In the genomic region with DNA sequence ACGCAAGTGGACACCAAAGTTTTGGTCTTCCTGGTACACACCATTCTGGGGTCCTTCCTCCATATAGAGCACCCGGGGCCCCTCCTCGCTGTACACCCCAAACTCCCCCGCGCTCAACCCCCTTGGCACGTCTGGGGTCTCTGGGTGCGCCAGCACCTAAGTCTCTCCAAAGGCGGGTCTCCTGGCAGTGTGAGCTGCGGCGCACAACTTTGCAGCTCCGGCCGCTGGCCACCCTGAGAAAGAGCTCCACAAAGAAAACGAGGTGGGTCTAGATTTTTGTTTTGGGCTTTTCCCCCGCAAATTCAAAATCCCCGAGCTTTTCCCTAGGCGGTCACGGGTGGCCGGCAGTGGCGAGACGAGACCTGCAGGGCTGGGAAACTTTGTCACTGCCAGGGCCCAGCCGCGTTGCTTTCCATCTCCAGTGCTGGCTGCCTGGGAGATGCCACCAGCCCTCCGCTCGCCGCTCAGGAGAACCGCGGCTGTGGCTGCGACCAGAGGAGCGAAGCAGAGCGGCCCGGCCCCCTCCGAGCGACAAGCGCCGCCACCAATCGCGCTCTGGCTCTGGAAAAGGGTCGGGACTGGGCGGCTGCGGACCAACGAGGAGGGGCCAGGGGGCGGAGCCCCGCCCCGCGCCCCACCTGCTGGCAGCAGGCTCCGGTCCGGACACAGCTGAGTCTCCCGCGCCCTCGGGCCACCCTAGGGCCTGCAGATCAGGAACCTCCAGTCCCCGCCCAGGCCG, we compare ENCODE assay signal across 8 mouse cellular contexts. TPM values are rescaled to one million over a fixed set of nuclear protein-coding genes. Genes with fewer than 3 reads are reported as not detected.
A peak's percentile ranks its signal among the peaks of the same experiment; 100 is the strongest.
DNase-seq lines count a peak whose midpoint lies in the region; ATAC-seq and TF ChIP-seq lines count a peak whose summit lies in the region.

Gene Galnt18, minus strand, starts transcription at position 474 of the 739 bp plus-strand sequence.

- H3K27ac ChIP-seq in hindbrain, embryonic 11.5 days (ENCODE audit: low read depth, low read length) = no peak within 1 kb of the TSS

- peak within 1 kb of the TSS; percentile 98 for H3K4me2 ChIP-seq in hindbrain, embryonic 11.5 days (replicated peaks; ENCODE audit: low read depth, low read length)

- TF ChIP-seq POLR2A in lung, adult 2 months (IDR thresholded peaks at IDR 0.05; ENCODE audit: borderline replicate concordance, extremely low read depth, low read depth, low read length) = peak; percentile 91

- peak within 1 kb of the TSS; percentile 44 for H3K9ac ChIP-seq in hindbrain, embryonic 11.5 days (ENCODE audit: low read depth, low read length)

- under 1% methylated on average over 52 of the region's 52 CpGs for WGBS in hindbrain, embryonic 11.5 days
- WGBS in lung, adult 2 months = 1% methylated on average over 50 of the region's 52 CpGs

- peaks cover 2% of the 10 kb centered on the region; the same call in 1 of the 2 replicates for H3K27me3 ChIP-seq in hindbrain, embryonic 11.5 days (ENCODE audit: control insufficient read depth, insufficient read depth, low read length)

- peak; percentile 92 for DNase-seq in NIH3T3 (ENCODE audit: low read depth)
- DNase-seq in cerebellum, postnatal 14 days = peak; percentile 93 to 96
- DNase-seq in frontal cortex, postnatal 25 days (ENCODE audit: low spot score in 2 of 2) = peak; percentile 81 to 90
- DNase-seq in hindbrain, embryonic 11.5 days (ENCODE audit: low spot score) = peak; percentile 93
- peak; percentile 58 for DNase-seq in layer of hippocampus, adult 9-10 months (ENCODE audit: low spot score)
- DNase-seq in lung, adult 2 months = peak; percentile 92
- DNase-seq in ovary, postnatal 14 days (ENCODE audit: low spot score) = peak; percentile 89
- peak; percentile 24 for DNase-seq in thymus, postnatal 25 days

- TF ChIP-seq CTCF in lung, adult 2 months (IDR thresholded peaks at IDR 0.05; ENCODE audit: insufficient read depth, low read length) = no peak

- peak within 1 kb of the TSS; percentile 46 for H3K4me3 ChIP-seq in hindbrain, embryonic 11.5 days (ENCODE audit: low read depth, low read length)
- H3K4me3 ChIP-seq in lung, adult 2 months (replicated peaks; ENCODE audit: extremely low read depth, low read depth, low read length) = peak within 1 kb of the TSS; percentile 74

- no peaks in the 10 kb centered on the region for H3K9me3 ChIP-seq in hindbrain, embryonic 11.5 days (ENCODE audit: control insufficient read depth, low read length)

- no peaks in the 10 kb centered on the region for H3K4me1 ChIP-seq in hindbrain, embryonic 11.5 days (replicated peaks; ENCODE audit: control insufficient read depth, insufficient read depth, low read length)
- H3K4me1 ChIP-seq in lung, adult 2 months (ENCODE audit: control insufficient read depth, insufficient read depth, low read length) = peaks cover 5% of the 10 kb centered on the region; the same call in 1 of the 2 replicates

- no peaks in the 10 kb centered on the region for H3K36me3 ChIP-seq in hindbrain, embryonic 11.5 days (ENCODE audit: control insufficient read depth, insufficient read depth, low read length)

- peak; percentile 97 for ATAC-seq in hindbrain, embryonic 11.5 days (ENCODE audit: low FRiP score)

RNA-seq across cellular contexts. Expression of gene Galnt18, which starts in this region (rescaled TPM):
- polyA plus RNA-seq in hindbrain, embryonic 11.5 days (2014; fragmentation: Nextera tagmentation; extraction: Ambion mirVana) = 4.1 and 5.2 TPM in 2 replicates
- 142 and 148 TPM in 2 replicates for polyA plus RNA-seq in lung, adult 2 months (2012; rRNA removed)

Comparison
In these comparisons a context has a peak if more than half of its experiments do, and no peak if none do; other contexts are left out.
1. RNA of gene Galnt18 (polyA plus RNA-seq): 142 to 148 TPM in lung, adult 2 months; 4.1 to 5.2 TPM in hindbrain, embryonic 11.5 days; every median in the first group is over 10 times any median in the second.
2. DNase-seq: peak in every context shown above with its lines; median percentile 94 in cerebellum, postnatal 14 days; 93 in hindbrain, embryonic 11.5 days; 92 in NIH3T3; 92 in lung, adult 2 months; 89 in ovary, postnatal 14 days; 86 in frontal cortex, postnatal 25 days; 58 in layer of hippocampus, adult 9-10 months; 24 in thymus, postnatal 25 days.